Mouse (Mus musculus): ENCODE results near the gene Dop1a.

DNA sequence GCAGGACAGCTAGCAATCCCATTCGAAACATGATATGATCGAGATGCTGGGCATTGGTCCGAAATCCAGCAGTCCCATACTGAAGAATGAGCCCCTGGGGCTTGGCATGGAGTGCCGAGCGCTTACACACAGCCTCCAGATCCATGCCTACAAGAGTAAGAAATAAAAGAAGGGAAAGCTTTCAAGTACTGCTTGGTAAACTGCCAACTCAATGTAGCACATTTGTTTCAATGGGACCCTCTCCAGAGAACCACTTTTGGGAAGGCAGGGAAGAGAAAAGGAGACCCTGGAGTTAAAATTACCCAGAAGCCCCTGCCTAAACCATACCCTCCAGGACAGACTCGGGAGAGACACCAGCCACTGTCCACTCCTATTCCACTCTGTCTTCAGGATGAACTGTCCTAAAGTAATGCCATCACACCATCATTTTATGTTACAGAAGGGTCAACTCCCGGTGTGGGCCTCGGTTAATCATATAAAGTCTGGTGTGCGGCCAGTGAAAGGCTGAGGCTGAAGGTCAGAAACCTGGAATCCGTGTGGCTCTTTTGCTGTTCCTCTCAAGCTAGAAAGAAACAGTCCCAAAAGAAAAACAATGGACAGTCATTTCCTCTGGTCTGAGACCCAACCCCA is 103.4 kb downstream of the Dop1a start:
- TF ChIP-seq CTCF (IDR thresholded peaks at IDR 0.05; ENCODE audit: low read depth) (no peak), EP300 (optimal IDR thresholded peaks at IDR 0.05) (no peak)
